Mouse (Mus musculus) C2C12 (cell line): ENCODE measurements around the gene Sdk1.

Source experiments
- CEBPB ChIP-seq: IDR thresholded peaks from one replicate; pipeline ENCODE4 v1.6.1; 2011; ENCODE audit warnings: low read depth, mild to moderate bottlenecking, control low read depth, moderate library complexity
- CTCF ChIP-seq: IDR thresholded peaks from one replicate; pipeline ENCODE4 v1.5.1; 2011; ENCODE audit not compliant: control insufficient read depth, insufficient read depth, insufficient read length
- FOSL1 ChIP-seq: IDR thresholded peaks from one replicate; pipeline ENCODE4 v1.8.0; 2011; ENCODE audit warnings: mild to moderate bottlenecking, low read length; ENCODE audit not compliant: poor library complexity, insufficient read depth, severe bottlenecking
- USF1 ChIP-seq: IDR thresholded peaks from one replicate; pipeline ENCODE4 v1.6.1; 2011; ENCODE audit warnings: low read depth, mild to moderate bottlenecking, control low read depth, moderate library complexity

- no peak for TF ChIP-seq CTCF
- TF ChIP-seq FOSL1, result no peak
- no peak for TF ChIP-seq USF1
- TF ChIP-seq CEBPB, result no peak
Measured at GRCm38 (mm10) chr5:141698406-141698805, 457.1 kb downstream of the Sdk1 start.
